Mouse (Mus musculus) embryonic fibroblast, embryonic 13.5 days (primary cell): ENCODE results near the gene Zfp668.

Experiments used
- CTCF ChIP-seq: IDR thresholded peaks from 2 replicates; pipeline ENCODE4 v1.5.1; 2011; ENCODE audit warnings: mild to moderate bottlenecking, control low read depth, low read length, moderate library complexity, borderline replicate concordance; ENCODE audit not compliant: insufficient read depth
- POLR2A ChIP-seq: IDR thresholded peaks from 2 replicates; pipeline ENCODE4 v1.6.1; 2011; ENCODE audit warnings: low read depth, mild to moderate bottlenecking, control low read depth, low read length, moderate library complexity

DNA sequence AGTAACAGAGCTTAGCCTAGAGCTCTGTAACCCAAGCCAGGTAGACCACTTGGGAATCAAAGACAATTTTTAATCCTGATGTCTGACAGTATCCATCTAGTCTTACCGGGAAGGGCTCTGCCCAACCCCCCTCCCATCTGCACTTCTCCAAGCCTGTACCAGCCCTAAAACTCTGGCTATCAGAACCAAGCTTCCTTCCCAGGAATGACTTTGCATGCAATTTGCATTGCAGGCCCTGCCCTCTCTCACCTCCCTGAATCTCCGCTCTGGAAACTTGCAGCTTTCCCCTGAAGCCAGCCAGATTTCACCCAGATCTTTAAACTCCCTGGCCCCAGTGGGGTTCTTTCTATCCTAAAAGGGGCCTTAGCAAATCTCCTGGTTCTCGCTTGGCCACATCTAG lies 11.2 kb upstream of the Zfp668 start:
- TF ChIP-seq POLR2A (no peak), CTCF (no peak)
